8 mouse cellular contexts compared by ENCODE assay signal in genomic region chr19:47178431-47179271, GRCm38 (mm10). TPM values are rescaled to one million over a fixed set of nuclear protein-coding genes. Genes with fewer than 3 reads are reported as not detected.
DNase-seq lines count a peak whose midpoint lies in the region; ATAC-seq and TF ChIP-seq lines count a peak whose summit lies in the region.

TSS of gene Neurl1a (plus strand) at chr19:47178820.

- no peaks in the 10 kb centered on the region for H3K9me3 ChIP-seq in intestine, embryonic 14.5 days (ENCODE audit: control insufficient read depth, low read length)
- H3K9me3 ChIP-seq in limb, embryonic 12.5 days: peaks cover 10% of the 10 kb centered on the region
- H3K9me3 ChIP-seq in midbrain, embryonic 14.5 days (ENCODE audit: control insufficient read depth, low read length): peaks cover 3% of the 10 kb centered on the region; the same call in 1 of the 2 replicates
- no peaks in the 10 kb centered on the region for H3K9me3 ChIP-seq in stomach, postnatal 0 days (ENCODE audit: control insufficient read depth, low read length)

- intact Hi-C loops in gastrocnemius, adult 2 months (cut with DNase I): no loop called here

- no peak for TF ChIP-seq CTCF in gastrocnemius, adult 2 months (IDR thresholded peaks at IDR 0.05)
- TF ChIP-seq CTCF in stomach, postnatal 0 days (IDR thresholded peaks at IDR 0.05; ENCODE audit: low read depth): no peak

- H3K9ac ChIP-seq in intestine, embryonic 14.5 days (ENCODE audit: low read length): peak within 1 kb of the TSS; percentile 67
- H3K9ac ChIP-seq in limb, embryonic 12.5 days (replicated peaks): peak within 1 kb of the TSS; percentile 76
- peak within 1 kb of the TSS; percentile 67 for H3K9ac ChIP-seq in midbrain, embryonic 14.5 days (replicated peaks; ENCODE audit: low read length)
- H3K9ac ChIP-seq in stomach, postnatal 0 days (ENCODE audit: low read length): peak within 1 kb of the TSS; percentile 72

- peak; percentile 28 for DNase-seq in CD4-positive, CD25-positive, alpha-beta regulatory T cell, adult 2 months (ENCODE audit: low read depth, low spot score)
- DNase-seq in cerebellum, postnatal 36 days: peak; percentile 62 to 72
- DNase-seq in gastrocnemius, adult 2 months: peak; percentile 56
- DNase-seq in intestine, embryonic 14.5 days (ENCODE audit: low spot score): peak; percentile 83
- peak; percentile 88 for DNase-seq in midbrain, embryonic 14.5 days
- DNase-seq in stomach, postnatal 0 days (ENCODE audit: low spot score): peak; percentile 66

- H3K27ac ChIP-seq in gastrocnemius, adult 2 months: 0 out of 2 replicates have a peak within 1 kb of the TSS, but pooled peaks have one; percentile 51
- 0 out of 2 replicates have a peak within 1 kb of the TSS, but pooled peaks have one; percentile 47 for H3K27ac ChIP-seq in intestine, embryonic 14.5 days (ENCODE audit: low read depth)
- H3K27ac ChIP-seq in limb, embryonic 12.5 days: peak within 1 kb of the TSS; percentile 8; the same call in 1 of the 2 replicates
- H3K27ac ChIP-seq in midbrain, embryonic 14.5 days (replicated peaks; ENCODE audit: low read depth, low read length): peak within 1 kb of the TSS; percentile 72
- H3K27ac ChIP-seq in stomach, postnatal 0 days (replicated peaks): peak within 1 kb of the TSS; percentile 69

- no peak for TF ChIP-seq EP300 in stomach, postnatal 0 days (optimal IDR thresholded peaks at IDR 0.05)

- no peaks in the 10 kb centered on the region for H3K36me3 ChIP-seq in intestine, embryonic 14.5 days (ENCODE audit: control insufficient read depth, insufficient read depth, low read length)
- no peaks in the 10 kb centered on the region for H3K36me3 ChIP-seq in limb, embryonic 12.5 days
- H3K36me3 ChIP-seq in midbrain, embryonic 14.5 days (ENCODE audit: control insufficient read depth, insufficient read depth, low read length): no peaks in the 10 kb centered on the region
- H3K36me3 ChIP-seq in stomach, postnatal 0 days (ENCODE audit: control insufficient read depth, insufficient read depth, low read length): no peaks in the 10 kb centered on the region

- peak within 1 kb of the TSS; percentile 99 for H3K4me2 ChIP-seq in intestine, embryonic 14.5 days (ENCODE audit: low read length)
- peak within 1 kb of the TSS; percentile 99 for H3K4me2 ChIP-seq in limb, embryonic 12.5 days
- H3K4me2 ChIP-seq in midbrain, embryonic 14.5 days (ENCODE audit: low read length): peak within 1 kb of the TSS; percentile 93
- H3K4me2 ChIP-seq in stomach, postnatal 0 days (replicated peaks; ENCODE audit: low read depth): peak within 1 kb of the TSS; percentile 92

- H3K27me3 ChIP-seq in intestine, embryonic 14.5 days (replicated peaks; ENCODE audit: control insufficient read depth, insufficient read depth, low read length): peaks cover 12% of the 10 kb centered on the region
- peaks cover 43% of the 10 kb centered on the region for H3K27me3 ChIP-seq in limb, embryonic 12.5 days
- peaks cover 12% of the 10 kb centered on the region; the same call in 1 of the 2 replicates for H3K27me3 ChIP-seq in midbrain, embryonic 14.5 days (ENCODE audit: control insufficient read depth, insufficient read depth, low read length)
- H3K27me3 ChIP-seq in stomach, postnatal 0 days (ENCODE audit: control insufficient read depth, insufficient read depth, low read length): no peaks in the 10 kb centered on the region

- no peak for ATAC-seq in CD4-positive, CD25-positive, alpha-beta regulatory T cell, adult 4 months
- peak; percentile 65 for ATAC-seq in intestine, embryonic 14.5 days (replicated peaks; ENCODE audit: low FRiP score, low TSS enrichment, low read depth)
- peak; percentile 49 for ATAC-seq in limb, embryonic 12.5 days (ENCODE audit: insufficient number of reproducible peaks, insufficient read depth, low FRiP score, low TSS enrichment, low read depth)
- ATAC-seq in midbrain, embryonic 14.5 days (ENCODE audit: low FRiP score, low TSS enrichment): peak; percentile 63
- peak; percentile 56 for ATAC-seq in stomach, postnatal 0 days (ENCODE audit: low FRiP score, low TSS enrichment)

- peaks cover 5% of the 10 kb centered on the region; the same call in 1 of the 2 replicates for H3K4me1 ChIP-seq in intestine, embryonic 14.5 days (replicated peaks; ENCODE audit: control insufficient read depth, insufficient read depth, low read length)
- H3K4me1 ChIP-seq in limb, embryonic 12.5 days (replicated peaks): peaks cover 16% of the 10 kb centered on the region
- H3K4me1 ChIP-seq in midbrain, embryonic 14.5 days (ENCODE audit: control insufficient read depth, insufficient read depth, low read length): no peaks in the 10 kb centered on the region; the same call in 1 of the 2 replicates
- 0 out of 2 replicates have a peak, but pooled peaks cover 3% of the 10 kb centered on the region for H3K4me1 ChIP-seq in stomach, postnatal 0 days (replicated peaks; ENCODE audit: control insufficient read depth, insufficient read depth)

- under 1% methylated on average over 81 of the region's 98 CpGs for WGBS in intestine, embryonic 14.5 days
- under 1% methylated on average over 45 of the region's 98 CpGs for WGBS in limb, embryonic 12.5 days
- under 1% methylated on average over 76 of the region's 98 CpGs for WGBS in midbrain, embryonic 14.5 days
- WGBS in stomach, postnatal 0 days: under 1% methylated on average over 67 of the region's 98 CpGs

- peak within 1 kb of the TSS; percentile 87 for H3K4me3 ChIP-seq in gastrocnemius, adult 2 months
- peak within 1 kb of the TSS; percentile 61 for H3K4me3 ChIP-seq in intestine, embryonic 14.5 days (ENCODE audit: low read depth, low read length)
- H3K4me3 ChIP-seq in limb, embryonic 12.5 days (replicated peaks): peak within 1 kb of the TSS; percentile 75
- H3K4me3 ChIP-seq in midbrain, embryonic 14.5 days (replicated peaks; ENCODE audit: low read depth, low read length): peak within 1 kb of the TSS; percentile 68
- H3K4me3 ChIP-seq in stomach, postnatal 0 days (ENCODE audit: low read depth, low read length): peak within 1 kb of the TSS; percentile 73

RNA-seq across cellular contexts. Expression of gene Neurl1a, which starts in this region (rescaled TPM):
- under 1 TPM; 0.20 to 0.47 TPM for polyA plus RNA-seq in CD4-positive, CD25-positive, alpha-beta regulatory T cell, adult 4 months (2017; shearing (Covaris generic))
- total RNA-seq in gastrocnemius, adult 2 months (2021): 100 to 1,000 TPM; 124 to 133 TPM
- polyA plus RNA-seq in intestine, embryonic 14.5 days (2014; fragmentation: Nextera tagmentation; extraction: Ambion mirVana): 8.6 and 9.1 TPM in 2 replicates
- polyA plus RNA-seq in limb, embryonic 12.5 days (2016; fragmentation: Nextera tagmentation; extraction: Ambion mirVana): 7.7 and 10.1 TPM in 2 replicates
- 9.6 and 11.4 TPM in 2 replicates for polyA plus RNA-seq in midbrain, embryonic 14.5 days (2014; fragmentation: Nextera tagmentation; extraction: Ambion mirVana)
- polyA plus RNA-seq in stomach, postnatal 0 days (2015; fragmentation: Nextera tagmentation; extraction: Ambion mirVana): 3.9 TPM in 2 replicates

Comparison
In these comparisons a context has a peak if more than half of its experiments do, and no peak if none do; other contexts are left out.
1. DNase-seq: peak in every context shown above with its lines; median percentile 88 in midbrain, embryonic 14.5 days; 83 in intestine, embryonic 14.5 days; 67 in cerebellum, postnatal 36 days; 66 in stomach, postnatal 0 days; 56 in gastrocnemius, adult 2 months; 28 in CD4-positive, CD25-positive, alpha-beta regulatory T cell, adult 2 months.
2. H3K27ac ChIP-seq: peak in every context shown above with its lines; median percentile 72 in midbrain, embryonic 14.5 days; 69 in stomach, postnatal 0 days; 51 in gastrocnemius, adult 2 months; 47 in intestine, embryonic 14.5 days; 8 in limb, embryonic 12.5 days.